Mouse (Mus musculus): ENCODE data around the gene Nlgn1. TPM values are rescaled to one million over a fixed set of nuclear protein-coding genes. Genes with fewer than 3 reads are reported as not detected.

The Nlgn1 gene
- polyA plus RNA-seq, 1 experiment: 0.12 TPM

- no peak overlapping the region for H3K27ac ChIP-seq (ENCODE audit: control insufficient read depth, insufficient read depth, low read depth, low read length)
- H3K36me3 ChIP-seq (ENCODE audit: control insufficient read depth, insufficient read depth, low read length): no peaks in the 10 kb centered on the region
- no peaks in the 10 kb centered on the region for H3K4me1 ChIP-seq (ENCODE audit: control insufficient read depth, insufficient read depth, low read length)
- no peaks in the 10 kb centered on the region for H3K27me3 ChIP-seq (ENCODE audit: control insufficient read depth, insufficient read depth, low read length)
- no peak overlapping the region for H3K4me3 ChIP-seq (ENCODE audit: control insufficient read depth, low read depth, low read length)
- TF ChIP-seq CTCF (IDR thresholded peaks at IDR 0.05; ENCODE audit: control insufficient read depth, insufficient read depth, insufficient replicate concordance, low read depth, low read length) (no peak), POLR2A (IDR thresholded peaks at IDR 0.05; ENCODE audit: control insufficient read depth, low read depth, low read length) (no peak)
These were observed 320.8 kb downstream of the Nlgn1 start for GRCm38 (mm10) chr3:26011310-26012078.

GRCm38 (mm10) chr3:26002863-26003608, 329.2 kb downstream of the Nlgn1 start:
- Histone ChIP-seq H3K27ac (ENCODE audit: control insufficient read depth, insufficient read depth, low read depth, low read length) (no peak overlapping the region), H3K4me1 (ENCODE audit: control insufficient read depth, insufficient read depth, low read length) (no peaks in the 10 kb centered on the region), H3K27me3 (ENCODE audit: control insufficient read depth, insufficient read depth, low read length) (no peaks in the 10 kb centered on the region), H3K36me3 (ENCODE audit: control insufficient read depth, insufficient read depth, low read length) (no peaks in the 10 kb centered on the region), H3K4me3 (ENCODE audit: control insufficient read depth, low read depth, low read length) (no peak overlapping the region)
- TF ChIP-seq CTCF (IDR thresholded peaks at IDR 0.05; ENCODE audit: control insufficient read depth, insufficient read depth, insufficient replicate concordance, low read depth, low read length): no peak
- TF ChIP-seq POLR2A (IDR thresholded peaks at IDR 0.05; ENCODE audit: control insufficient read depth, low read depth, low read length): no peak

- no peak for TF ChIP-seq CTCF (IDR thresholded peaks at IDR 0.05; ENCODE audit: control insufficient read depth, insufficient read depth, insufficient replicate concordance, low read depth, low read length)
- TF ChIP-seq POLR2A (IDR thresholded peaks at IDR 0.05; ENCODE audit: control insufficient read depth, low read depth, low read length): no peak
- H3K4me1 ChIP-seq (ENCODE audit: control insufficient read depth, insufficient read depth, low read length): no peaks in the 10 kb centered on the region
- no peaks in the 10 kb centered on the region for H3K36me3 ChIP-seq (ENCODE audit: control insufficient read depth, insufficient read depth, low read length)
- H3K27me3 ChIP-seq (ENCODE audit: control insufficient read depth, insufficient read depth, low read length): no peaks in the 10 kb centered on the region
- no peak overlapping the region for H3K27ac ChIP-seq (ENCODE audit: control insufficient read depth, insufficient read depth, low read depth, low read length)
- no peak overlapping the region for H3K4me3 ChIP-seq (ENCODE audit: control insufficient read depth, low read depth, low read length)
These were observed 329.9 kb downstream of the Nlgn1 start for GRCm38 (mm10) chr3:26002367-26002766.

GRCm38 (mm10) chr3:25967546-25967945, 364.7 kb downstream of the Nlgn1 start:
- TF ChIP-seq CTCF (IDR thresholded peaks at IDR 0.05; ENCODE audit: control insufficient read depth, insufficient read depth, insufficient replicate concordance, low read depth, low read length) (no peak), POLR2A (IDR thresholded peaks at IDR 0.05; ENCODE audit: control insufficient read depth, low read depth, low read length) (no peak)
- no peaks in the 10 kb centered on the region for H3K27me3 ChIP-seq (ENCODE audit: control insufficient read depth, insufficient read depth, low read length)

GRCm38 (mm10) chr3:25964237-25964636, 368.0 kb downstream of the Nlgn1 start:
- Histone ChIP-seq H3K36me3 (ENCODE audit: control insufficient read depth, insufficient read depth, low read length) (no peaks in the 10 kb centered on the region), H3K4me1 (ENCODE audit: control insufficient read depth, insufficient read depth, low read length) (no peaks in the 10 kb centered on the region), H3K4me3 (ENCODE audit: control insufficient read depth, low read depth, low read length) (no peak overlapping the region), H3K27me3 (ENCODE audit: control insufficient read depth, insufficient read depth, low read length) (no peaks in the 10 kb centered on the region), H3K27ac (ENCODE audit: control insufficient read depth, insufficient read depth, low read depth, low read length) (no peak overlapping the region)
- TF ChIP-seq CTCF (IDR thresholded peaks at IDR 0.05; ENCODE audit: control insufficient read depth, insufficient read depth, insufficient replicate concordance, low read depth, low read length) (no peak), POLR2A (IDR thresholded peaks at IDR 0.05; ENCODE audit: control insufficient read depth, low read depth, low read length) (no peak)

More at GRCm38 (mm10) chr3:25967546-25967945, 364.7 kb downstream of the Nlgn1 start:
- H3K4me1 ChIP-seq (ENCODE audit: control insufficient read depth, insufficient read depth, low read length): no peaks in the 10 kb centered on the region
- H3K4me3 ChIP-seq (ENCODE audit: control insufficient read depth, low read depth, low read length): no peak overlapping the region
- no peak overlapping the region for H3K27ac ChIP-seq (ENCODE audit: control insufficient read depth, insufficient read depth, low read depth, low read length)
- H3K36me3 ChIP-seq (ENCODE audit: control insufficient read depth, insufficient read depth, low read length): no peaks in the 10 kb centered on the region

GRCm38 (mm10) chr3:25963568-25963967, 368.7 kb downstream of the Nlgn1 start:
- Histone ChIP-seq H3K36me3 (ENCODE audit: control insufficient read depth, insufficient read depth, low read length) (no peaks in the 10 kb centered on the region), H3K4me3 (ENCODE audit: control insufficient read depth, low read depth, low read length) (no peak overlapping the region), H3K4me1 (ENCODE audit: control insufficient read depth, insufficient read depth, low read length) (no peaks in the 10 kb centered on the region), H3K27ac (ENCODE audit: control insufficient read depth, insufficient read depth, low read depth, low read length) (no peak overlapping the region), H3K27me3 (ENCODE audit: control insufficient read depth, insufficient read depth, low read length) (no peaks in the 10 kb centered on the region)
- TF ChIP-seq CTCF (IDR thresholded peaks at IDR 0.05; ENCODE audit: control insufficient read depth, insufficient read depth, insufficient replicate concordance, low read depth, low read length): no peak
- TF ChIP-seq POLR2A (IDR thresholded peaks at IDR 0.05; ENCODE audit: control insufficient read depth, low read depth, low read length): no peak

GRCm38 (mm10) chr3:25916535-25916934, 415.7 kb downstream of the Nlgn1 start:
- H3K4me3 ChIP-seq (ENCODE audit: control insufficient read depth, low read depth, low read length): no peak overlapping the region
- H3K36me3 ChIP-seq (ENCODE audit: control insufficient read depth, insufficient read depth, low read length): no peaks in the 10 kb centered on the region
- H3K27ac ChIP-seq (ENCODE audit: control insufficient read depth, insufficient read depth, low read depth, low read length): no peak overlapping the region
- no peaks in the 10 kb centered on the region for H3K4me1 ChIP-seq (ENCODE audit: control insufficient read depth, insufficient read depth, low read length)
- TF ChIP-seq CTCF (IDR thresholded peaks at IDR 0.05; ENCODE audit: control insufficient read depth, insufficient read depth, insufficient replicate concordance, low read depth, low read length): no peak
- TF ChIP-seq POLR2A (IDR thresholded peaks at IDR 0.05; ENCODE audit: control insufficient read depth, low read depth, low read length): no peak
- no peaks in the 10 kb centered on the region for H3K27me3 ChIP-seq (ENCODE audit: control insufficient read depth, insufficient read depth, low read length)
